Mouse (Mus musculus): ENCODE measurements around the gene Unc50. TPM values are rescaled to one million over a fixed set of nuclear protein-coding genes. Genes with fewer than 3 reads are reported as not detected.

Unc50 gene
- polyA plus RNA-seq, 1 experiment = 65.9 TPM

- Histone ChIP-seq H3K4me1 (ENCODE audit: control insufficient read depth, insufficient read depth, low read length) (peaks cover 38% of the 10 kb centered on the region), H3K27ac (ENCODE audit: insufficient read depth, low read depth, low read length) (no peak overlapping the region), H3K4me3 (ENCODE audit: insufficient read depth, low read length) (no peak overlapping the region)
- TF ChIP-seq CTCF (IDR thresholded peaks at IDR 0.05; ENCODE audit: low read depth, low read length) (no peak), POLR2A (IDR thresholded peaks at IDR 0.05; ENCODE audit: borderline replicate concordance, low read depth, low read length) (no peak)
Observed at GRCm38 (mm10) chr1:37471179-37472148, 41.5 kb downstream of the Unc50 start.

GRCm38 (mm10) chr1:37473251-37473650 is 43.3 kb downstream of the Unc50 start:
- H3K4me1 ChIP-seq (ENCODE audit: control insufficient read depth, insufficient read depth, low read length) = peaks cover 49% of the 10 kb centered on the region
- peak overlapping the region; percentile 97 for H3K27ac ChIP-seq (ENCODE audit: insufficient read depth, low read depth, low read length)
- H3K4me3 ChIP-seq (ENCODE audit: insufficient read depth, low read length) = peak overlapping the region; percentile 53
- TF ChIP-seq POLR2A (IDR thresholded peaks at IDR 0.05; ENCODE audit: borderline replicate concordance, low read depth, low read length) = no peak
- TF ChIP-seq CTCF (IDR thresholded peaks at IDR 0.05; ENCODE audit: low read depth, low read length) = no peak

- TF ChIP-seq POLR2A (IDR thresholded peaks at IDR 0.05; ENCODE audit: borderline replicate concordance, low read depth, low read length) (no peak), CTCF (IDR thresholded peaks at IDR 0.05; ENCODE audit: low read depth, low read length) (no peak)
- peak overlapping the region; percentile 53 for H3K4me3 ChIP-seq (ENCODE audit: insufficient read depth, low read length)
- H3K4me1 ChIP-seq (ENCODE audit: control insufficient read depth, insufficient read depth, low read length) = peaks cover 53% of the 10 kb centered on the region
- peak overlapping the region; percentile 97 for H3K27ac ChIP-seq (ENCODE audit: insufficient read depth, low read depth, low read length)
Observed at GRCm38 (mm10) chr1:37474046-37474445, 44.1 kb downstream of the Unc50 start.

- peak overlapping the region; percentile 53 for H3K4me3 ChIP-seq (ENCODE audit: insufficient read depth, low read length)
- peak overlapping the region; percentile 97 for H3K27ac ChIP-seq (ENCODE audit: insufficient read depth, low read depth, low read length)
- TF ChIP-seq CTCF (IDR thresholded peaks at IDR 0.05; ENCODE audit: low read depth, low read length) (no peak), POLR2A (IDR thresholded peaks at IDR 0.05; ENCODE audit: borderline replicate concordance, low read depth, low read length) (no peak)
- H3K4me1 ChIP-seq (ENCODE audit: control insufficient read depth, insufficient read depth, low read length) = peaks cover 53% of the 10 kb centered on the region
Observed at GRCm38 (mm10) chr1:37474634-37475190, 44.8 kb downstream of the Unc50 start.

GRCm38 (mm10) chr1:37475312-37475711 is 45.4 kb downstream of the Unc50 start:
- H3K27ac ChIP-seq (ENCODE audit: insufficient read depth, low read depth, low read length) = peak overlapping the region; percentile 69
- no peak for TF ChIP-seq POLR2A (IDR thresholded peaks at IDR 0.05; ENCODE audit: borderline replicate concordance, low read depth, low read length)
- TF ChIP-seq CTCF (IDR thresholded peaks at IDR 0.05; ENCODE audit: low read depth, low read length) = no peak
- H3K4me3 ChIP-seq (ENCODE audit: insufficient read depth, low read length) = no peak overlapping the region
- H3K4me1 ChIP-seq (ENCODE audit: control insufficient read depth, insufficient read depth, low read length) = peaks cover 53% of the 10 kb centered on the region

- H3K4me3 ChIP-seq (ENCODE audit: insufficient read depth, low read length) = no peak overlapping the region
- H3K27ac ChIP-seq (ENCODE audit: insufficient read depth, low read depth, low read length) = no peak overlapping the region
- TF ChIP-seq CTCF (IDR thresholded peaks at IDR 0.05; ENCODE audit: low read depth, low read length) (no peak), POLR2A (IDR thresholded peaks at IDR 0.05; ENCODE audit: borderline replicate concordance, low read depth, low read length) (no peak)
- peaks cover 49% of the 10 kb centered on the region for H3K4me1 ChIP-seq (ENCODE audit: control insufficient read depth, insufficient read depth, low read length)
Observed at GRCm38 (mm10) chr1:37477250-37477649, 47.3 kb downstream of the Unc50 start.

GRCm38 (mm10) chr1:37477928-37478327 is 48.0 kb downstream of the Unc50 start:
- peak overlapping the region; percentile 19 for H3K27ac ChIP-seq (ENCODE audit: insufficient read depth, low read depth, low read length)
- TF ChIP-seq POLR2A (IDR thresholded peaks at IDR 0.05; ENCODE audit: borderline replicate concordance, low read depth, low read length) (no peak), CTCF (IDR thresholded peaks at IDR 0.05; ENCODE audit: low read depth, low read length) (no peak)
- H3K4me1 ChIP-seq (ENCODE audit: control insufficient read depth, insufficient read depth, low read length) = peaks cover 43% of the 10 kb centered on the region
- H3K4me3 ChIP-seq (ENCODE audit: insufficient read depth, low read length) = peak overlapping the region; percentile 50

GRCm38 (mm10) chr1:37478416-37478815 is 48.5 kb downstream of the Unc50 start:
- TF ChIP-seq POLR2A (IDR thresholded peaks at IDR 0.05; ENCODE audit: borderline replicate concordance, low read depth, low read length) = no peak
- no peak for TF ChIP-seq CTCF (IDR thresholded peaks at IDR 0.05; ENCODE audit: low read depth, low read length)
- Histone ChIP-seq H3K4me1 (ENCODE audit: control insufficient read depth, insufficient read depth, low read length) (peaks cover 38% of the 10 kb centered on the region), H3K4me3 (ENCODE audit: insufficient read depth, low read length) (peak overlapping the region; percentile 50), H3K27ac (ENCODE audit: insufficient read depth, low read depth, low read length) (peak overlapping the region; percentile 19)

GRCm38 (mm10) chr1:37479074-37479473 is 49.1 kb downstream of the Unc50 start:
- Histone ChIP-seq H3K4me3 (ENCODE audit: insufficient read depth, low read length) (no peak overlapping the region), H3K27ac (ENCODE audit: insufficient read depth, low read depth, low read length) (no peak overlapping the region), H3K4me1 (ENCODE audit: control insufficient read depth, insufficient read depth, low read length) (peaks cover 35% of the 10 kb centered on the region)
- TF ChIP-seq POLR2A (IDR thresholded peaks at IDR 0.05; ENCODE audit: borderline replicate concordance, low read depth, low read length) = no peak
- TF ChIP-seq CTCF (IDR thresholded peaks at IDR 0.05; ENCODE audit: low read depth, low read length) = no peak

GRCm38 (mm10) chr1:37479759-37480158 is 49.8 kb downstream of the Unc50 start:
- Histone ChIP-seq H3K4me1 (ENCODE audit: control insufficient read depth, insufficient read depth, low read length) (peaks cover 32% of the 10 kb centered on the region), H3K27ac (ENCODE audit: insufficient read depth, low read depth, low read length) (no peak overlapping the region), H3K4me3 (ENCODE audit: insufficient read depth, low read length) (no peak overlapping the region)
- no peak for TF ChIP-seq CTCF (IDR thresholded peaks at IDR 0.05; ENCODE audit: low read depth, low read length)
- no peak for TF ChIP-seq POLR2A (IDR thresholded peaks at IDR 0.05; ENCODE audit: borderline replicate concordance, low read depth, low read length)
